Mouse (Mus musculus): ENCODE measurements around the gene Fetub.
"Not testable (repeated sequence)": the region's sequence is repeated elsewhere in the genome, so short reads cannot be mapped to it uniquely, and the experiment has no call there.

Gene Fetub

DNA sequence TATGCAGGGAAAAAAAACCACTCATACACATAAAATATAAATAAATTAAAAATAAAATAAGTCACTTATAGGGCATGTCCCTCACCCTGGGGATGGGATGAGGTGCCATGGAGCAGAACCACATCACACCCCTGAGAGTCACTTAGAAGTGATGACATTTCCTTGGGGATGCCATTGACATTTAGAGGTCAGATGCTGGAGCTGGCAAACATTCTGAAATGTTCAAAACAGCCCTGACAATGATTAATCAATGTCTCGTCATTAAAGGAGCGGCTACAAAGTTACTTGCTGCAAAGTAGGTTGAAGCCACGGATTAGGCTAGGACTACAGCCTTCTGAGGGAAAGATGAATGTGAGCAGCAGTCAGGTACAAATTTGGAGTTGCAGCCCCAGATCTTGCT, 16.8 kb upstream of the Fetub start:
- ATAC-seq (ENCODE audit: insufficient number of reproducible peaks, low FRiP score, low TSS enrichment), result no peak

DNA sequence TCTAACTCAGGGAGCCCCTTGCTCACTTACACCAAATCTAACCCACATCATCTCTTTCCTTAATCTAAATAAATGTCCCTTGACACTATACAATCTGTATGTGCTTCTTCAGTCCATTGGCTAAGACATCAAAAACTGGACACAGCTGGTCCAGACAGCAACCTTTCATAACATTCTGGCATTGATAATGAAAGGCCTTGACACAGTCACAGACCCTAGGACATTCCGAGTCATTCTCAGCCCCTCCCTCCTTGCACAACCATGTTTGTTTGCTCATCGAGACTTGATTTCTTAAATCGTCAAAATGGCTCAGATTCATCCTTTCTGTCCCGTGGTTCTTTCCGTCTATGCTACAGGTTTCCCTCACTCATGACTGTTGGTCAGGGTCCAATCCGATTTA, 8.8 kb upstream of the Fetub start:
- no peak for ATAC-seq (ENCODE audit: insufficient number of reproducible peaks, low FRiP score, low TSS enrichment)

DNA sequence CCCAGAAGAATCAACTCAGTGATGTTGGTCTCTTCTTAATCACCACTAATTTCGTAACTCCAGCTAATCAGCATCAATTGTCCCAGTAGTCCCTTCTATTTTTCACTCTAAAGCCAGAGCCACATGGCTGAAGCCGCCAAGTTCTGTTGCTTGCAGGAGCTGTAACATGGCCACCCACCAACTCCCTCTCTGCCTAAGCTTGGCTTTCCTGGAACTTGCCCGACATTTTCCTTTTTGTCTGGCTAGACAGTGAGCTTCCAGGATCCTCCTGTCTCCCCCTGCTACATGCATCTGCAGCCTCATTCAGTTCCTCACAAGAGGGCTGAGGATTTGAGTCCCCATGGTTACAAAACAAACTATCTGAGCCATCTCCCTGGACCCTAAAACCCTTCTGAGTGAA, 6.1 kb upstream of the Fetub start:
- ATAC-seq (ENCODE audit: insufficient number of reproducible peaks, low FRiP score, low TSS enrichment), result no peak

DNA sequence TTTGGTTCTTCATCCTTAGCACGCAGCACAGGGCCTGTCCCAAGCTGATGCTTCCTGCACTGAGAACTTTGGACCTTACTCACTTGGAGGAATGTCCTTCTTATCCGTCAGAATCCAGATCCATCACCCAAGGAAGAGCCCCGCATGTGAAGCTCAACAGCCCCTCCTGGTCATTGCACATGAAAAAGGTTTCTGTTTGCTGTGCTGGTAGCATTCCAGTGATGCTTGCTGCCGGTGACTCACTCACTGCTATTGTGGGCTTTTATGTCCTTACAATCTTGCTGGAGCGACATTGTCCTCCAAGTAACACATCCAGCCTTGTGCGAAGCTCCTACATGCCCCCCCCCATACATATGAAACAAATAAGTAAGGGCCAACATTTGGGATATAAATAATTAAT, 5.2 kb upstream of the Fetub start:
- ATAC-seq (ENCODE audit: insufficient number of reproducible peaks, low FRiP score, low TSS enrichment), result no peak

DNA sequence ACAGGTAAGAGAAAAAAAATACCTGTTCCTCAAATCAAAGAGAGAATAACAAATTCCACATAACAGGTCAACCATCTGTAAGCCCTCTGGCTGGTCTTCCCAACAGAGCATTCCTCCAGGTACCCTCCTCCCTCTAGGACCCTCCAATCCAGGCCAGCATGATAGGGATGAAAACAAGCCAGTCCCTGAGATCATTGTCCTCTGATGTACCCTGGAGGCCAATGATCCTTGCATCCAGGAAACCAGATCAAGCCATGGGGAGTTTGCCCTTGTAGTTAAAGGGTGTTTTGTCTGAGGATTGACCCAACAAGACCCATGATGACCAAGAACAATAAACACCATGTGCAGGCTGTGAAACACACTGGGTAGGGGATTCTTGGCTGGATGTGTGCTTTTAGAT, 3.9 kb upstream of the Fetub start:
- no peak for ATAC-seq (ENCODE audit: insufficient number of reproducible peaks, low FRiP score, low TSS enrichment)

DNA sequence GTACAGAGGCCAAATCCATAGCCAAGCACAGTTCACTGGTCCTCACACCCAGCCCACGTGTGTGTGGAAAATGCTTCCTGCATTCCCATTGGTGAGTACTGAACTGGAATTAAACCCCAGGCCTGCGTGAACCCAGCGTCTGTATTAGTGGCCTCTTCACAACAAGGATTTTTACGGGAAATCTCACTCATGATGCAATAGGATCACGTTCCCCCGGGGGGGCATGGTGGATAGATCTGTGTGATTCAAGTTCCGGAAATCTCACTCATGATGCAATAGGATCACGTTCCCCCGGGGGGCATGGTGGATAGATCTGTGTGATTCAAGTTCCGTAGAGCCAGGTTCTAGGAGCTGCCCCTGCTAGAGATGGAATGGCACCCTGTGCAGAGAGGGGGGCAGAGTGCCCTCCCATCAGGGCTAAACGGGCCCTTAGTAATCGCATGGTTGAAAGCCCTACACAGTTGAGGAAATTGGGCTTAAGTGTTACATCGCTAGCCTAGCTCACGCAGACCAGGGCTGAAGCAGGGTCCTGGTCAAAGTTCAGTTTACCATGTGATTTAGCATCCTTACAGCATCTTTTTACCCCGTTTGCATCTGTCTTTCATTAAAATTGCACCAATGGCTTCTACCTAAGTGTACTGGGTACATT, 654 bp downstream of the Fetub start:
- no peak for ATAC-seq (ENCODE audit: insufficient number of reproducible peaks, low FRiP score, low TSS enrichment)

DNA sequence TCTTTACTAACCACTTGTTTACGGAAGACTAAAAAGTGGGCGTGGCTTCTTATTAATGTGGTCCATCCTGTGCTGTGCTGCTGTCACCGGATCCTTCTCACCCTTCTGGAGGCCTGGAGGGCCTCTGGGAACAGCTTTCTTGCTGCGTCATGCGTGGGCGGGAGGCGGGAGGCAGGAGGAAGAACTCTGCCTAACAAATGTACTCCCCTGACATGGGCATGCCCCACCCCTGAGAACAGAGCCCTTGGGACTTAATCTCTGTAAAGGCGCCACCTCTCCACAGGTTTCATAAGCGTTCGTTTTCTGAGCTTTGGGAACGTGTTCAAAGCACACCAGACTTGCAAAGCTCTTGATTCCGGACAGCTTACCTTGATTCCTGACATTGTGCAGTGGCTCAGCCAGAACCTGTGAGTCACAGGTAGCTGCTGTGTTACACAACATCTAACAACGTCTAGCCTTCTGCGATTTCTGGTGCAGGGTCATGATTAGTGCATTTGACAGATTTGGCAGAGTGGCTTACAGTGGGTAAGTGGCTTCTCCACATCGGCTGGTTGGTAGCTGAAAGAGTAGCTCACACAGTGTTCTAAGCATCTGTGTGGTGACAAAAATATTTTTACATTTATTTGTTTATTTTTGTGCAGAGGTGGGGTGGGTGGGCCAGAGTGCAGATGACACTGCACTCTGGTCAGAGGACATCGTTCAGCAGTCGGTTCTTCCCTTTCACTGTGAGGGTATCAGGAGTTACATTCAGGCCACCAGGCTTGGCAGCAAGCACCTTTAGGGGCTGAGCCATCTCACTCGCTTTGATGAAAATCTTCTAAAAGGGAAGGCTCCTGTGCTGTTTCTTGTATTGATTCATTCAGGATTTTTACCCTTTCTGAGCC, 2.1 kb downstream of the Fetub start:
- ATAC-seq (ENCODE audit: insufficient number of reproducible peaks, low FRiP score, low TSS enrichment), result no peak

DNA sequence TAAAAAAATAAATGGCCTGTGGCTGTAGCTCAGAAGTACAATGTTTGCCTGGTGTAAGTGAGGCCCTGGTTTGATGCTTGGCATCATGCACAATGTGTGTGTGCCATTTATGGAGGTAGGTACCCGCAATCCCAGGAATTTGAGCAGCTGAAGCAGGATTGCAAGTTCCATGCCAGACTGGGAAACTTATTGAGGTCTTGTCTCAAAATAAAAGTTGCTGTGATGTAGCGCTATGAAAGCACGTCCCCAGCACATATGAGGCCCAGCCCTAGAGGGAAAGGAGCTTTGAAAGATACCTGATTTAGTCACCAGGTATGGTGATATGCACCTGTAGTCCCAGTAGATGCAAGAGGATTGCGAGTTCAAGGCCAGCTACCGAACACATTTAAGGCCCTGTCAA, 3.6 kb downstream of the Fetub start:
- ATAC-seq (ENCODE audit: insufficient number of reproducible peaks, low FRiP score, low TSS enrichment), result no peak

DNA sequence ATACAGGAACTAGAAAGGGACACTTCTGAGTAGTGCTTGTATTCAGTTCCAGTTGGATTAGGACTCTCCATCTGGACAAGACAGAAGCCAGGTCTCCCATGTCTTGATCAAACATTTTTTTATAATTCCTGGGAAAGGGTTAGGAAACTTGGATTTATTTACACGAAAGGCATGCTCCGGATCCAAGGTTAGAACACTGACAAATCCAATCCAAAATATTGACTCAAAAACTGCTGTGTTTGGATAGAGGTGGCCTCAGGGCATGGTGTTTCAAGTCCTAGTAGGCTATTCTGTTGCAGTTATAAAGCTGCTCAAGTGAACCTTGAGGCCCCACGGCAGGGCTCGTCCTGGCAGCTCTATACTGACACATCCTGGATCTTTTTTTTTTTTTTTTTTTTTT, 4.3 kb downstream of the Fetub start:
- no peak for ATAC-seq (ENCODE audit: insufficient number of reproducible peaks, low FRiP score, low TSS enrichment)

DNA sequence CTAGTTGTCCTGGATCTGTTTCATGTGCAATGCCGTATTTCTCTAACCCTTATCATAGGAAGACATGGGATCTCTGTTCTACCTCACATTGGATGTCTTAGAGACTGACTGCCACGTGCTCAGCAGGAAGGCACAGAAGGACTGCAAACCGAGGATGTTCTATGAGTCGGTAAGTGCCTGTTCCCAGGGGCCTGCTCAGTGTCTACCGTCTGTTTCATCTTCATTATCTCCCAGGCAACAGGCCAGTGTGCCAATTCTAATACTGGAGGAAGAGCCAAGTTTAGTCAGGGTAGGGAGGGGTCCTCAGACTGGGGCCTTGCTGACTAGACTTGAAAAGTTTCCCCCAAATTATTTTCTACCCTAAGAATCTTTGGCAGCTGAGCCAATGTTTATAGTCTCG, 11.4 kb downstream of the Fetub start:
- ATAC-seq (ENCODE audit: insufficient number of reproducible peaks, low FRiP score, low TSS enrichment), result no peak

DNA sequence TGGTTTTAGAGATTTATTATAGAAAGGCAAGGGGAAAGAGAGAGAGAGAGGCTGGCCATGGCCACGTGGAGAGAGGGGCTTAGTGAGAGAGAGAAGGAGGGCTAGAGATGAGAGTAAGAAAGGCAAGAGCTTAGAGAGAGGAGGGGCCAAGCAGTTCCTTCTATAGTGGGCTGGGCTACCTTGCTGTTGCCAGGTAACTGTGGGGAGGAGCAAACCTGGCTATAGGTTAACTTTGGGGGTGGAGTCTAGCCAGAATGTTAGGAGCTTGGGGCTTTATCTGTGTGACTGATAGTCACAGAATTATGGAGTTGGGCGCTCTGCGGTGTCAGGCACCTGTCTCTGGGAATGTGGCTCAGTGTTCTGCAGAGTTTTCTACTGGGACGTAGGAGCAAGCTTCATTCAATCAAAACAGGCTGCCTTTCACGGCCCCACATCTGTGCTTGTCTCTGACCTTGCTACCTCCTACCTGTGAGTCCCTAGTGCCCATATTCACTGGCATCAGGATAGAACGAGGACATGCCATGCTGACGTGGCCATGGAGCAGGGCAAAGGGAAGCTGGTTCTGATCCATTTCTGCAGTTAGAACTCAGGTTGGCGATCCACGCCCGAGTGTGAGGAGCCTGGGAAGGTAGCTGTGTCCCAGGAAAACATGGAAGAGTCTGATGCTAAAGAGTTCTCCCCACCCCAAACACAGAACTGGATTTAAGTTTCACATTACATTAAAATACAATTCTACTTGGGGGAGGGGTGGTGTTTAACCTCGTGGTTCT, 13.5 kb downstream of the Fetub start:
- no peak for ATAC-seq (ENCODE audit: insufficient number of reproducible peaks, low FRiP score, low TSS enrichment)

DNA sequence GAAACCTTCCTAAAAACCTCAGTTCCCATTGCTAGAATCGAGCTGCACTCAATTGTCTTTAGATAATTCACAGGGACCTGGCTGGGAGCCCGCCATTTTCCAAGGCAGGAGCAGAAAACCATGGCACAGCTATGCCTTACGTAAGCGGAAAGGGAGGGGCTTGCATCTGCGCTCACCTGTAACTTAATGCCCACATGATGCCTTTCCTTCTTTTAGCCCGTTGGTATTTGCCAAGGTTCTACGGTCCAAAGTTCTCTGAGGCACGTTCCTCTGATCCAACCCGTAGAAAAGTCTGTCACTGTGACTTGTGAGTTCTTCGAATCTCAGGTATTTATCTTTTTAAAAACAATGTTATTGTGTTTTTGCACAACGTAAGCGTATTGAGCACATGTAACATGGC, 19.5 kb downstream of the Fetub start:
- no peak for ATAC-seq (ENCODE audit: insufficient number of reproducible peaks, low FRiP score, low TSS enrichment)

DNA sequence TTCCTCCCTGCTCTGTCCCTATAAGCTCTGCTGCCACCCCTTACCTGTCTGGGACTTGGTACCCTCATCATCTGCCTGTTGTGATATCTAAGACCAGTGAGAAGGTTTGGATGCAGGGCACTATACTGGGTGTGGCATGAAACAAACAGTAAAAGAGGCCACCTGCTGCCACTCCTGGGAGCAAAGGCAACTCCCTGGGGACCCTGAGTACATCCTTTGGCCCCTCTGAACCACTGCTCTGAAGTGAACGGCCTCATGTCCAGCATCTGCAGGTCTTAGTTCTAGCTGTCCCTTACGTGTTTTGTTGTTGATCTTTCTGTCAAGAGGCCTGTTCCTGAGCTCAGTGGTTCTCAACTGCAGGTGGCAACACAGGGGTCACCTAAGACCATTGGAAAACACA, 20.4 kb downstream of the Fetub start:
- no peak for ATAC-seq (ENCODE audit: insufficient number of reproducible peaks, low FRiP score, low TSS enrichment)

DNA sequence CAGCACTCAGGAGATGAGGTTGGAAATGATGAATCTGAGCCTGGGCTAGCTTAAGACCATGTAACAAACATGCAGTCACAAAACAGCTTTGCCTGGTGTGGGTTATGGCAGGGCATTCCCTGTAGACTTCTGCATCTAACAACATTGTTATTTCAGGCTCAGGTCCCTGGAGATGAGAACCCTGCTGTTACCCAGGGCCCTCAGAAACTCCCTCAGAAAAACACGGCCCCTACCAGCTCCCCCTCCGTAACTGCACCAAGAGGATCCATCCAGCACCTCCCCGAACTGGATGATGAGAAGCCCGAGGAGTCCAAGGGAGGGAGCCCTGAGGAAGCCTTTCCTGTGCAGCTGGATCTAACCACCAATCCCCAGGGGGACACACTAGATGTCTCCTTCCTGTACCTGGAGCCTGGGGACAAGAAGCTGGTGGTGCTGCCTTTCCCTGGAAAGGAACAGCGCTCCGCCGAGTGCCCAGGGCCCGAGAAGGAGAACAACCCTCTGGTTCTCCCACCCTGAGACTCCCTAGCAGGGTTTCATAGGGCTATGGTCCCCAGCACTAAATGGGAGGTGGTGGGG, 21.1 kb downstream of the Fetub start:
- ATAC-seq (ENCODE audit: insufficient number of reproducible peaks, low FRiP score, low TSS enrichment), result no peak

DNA sequence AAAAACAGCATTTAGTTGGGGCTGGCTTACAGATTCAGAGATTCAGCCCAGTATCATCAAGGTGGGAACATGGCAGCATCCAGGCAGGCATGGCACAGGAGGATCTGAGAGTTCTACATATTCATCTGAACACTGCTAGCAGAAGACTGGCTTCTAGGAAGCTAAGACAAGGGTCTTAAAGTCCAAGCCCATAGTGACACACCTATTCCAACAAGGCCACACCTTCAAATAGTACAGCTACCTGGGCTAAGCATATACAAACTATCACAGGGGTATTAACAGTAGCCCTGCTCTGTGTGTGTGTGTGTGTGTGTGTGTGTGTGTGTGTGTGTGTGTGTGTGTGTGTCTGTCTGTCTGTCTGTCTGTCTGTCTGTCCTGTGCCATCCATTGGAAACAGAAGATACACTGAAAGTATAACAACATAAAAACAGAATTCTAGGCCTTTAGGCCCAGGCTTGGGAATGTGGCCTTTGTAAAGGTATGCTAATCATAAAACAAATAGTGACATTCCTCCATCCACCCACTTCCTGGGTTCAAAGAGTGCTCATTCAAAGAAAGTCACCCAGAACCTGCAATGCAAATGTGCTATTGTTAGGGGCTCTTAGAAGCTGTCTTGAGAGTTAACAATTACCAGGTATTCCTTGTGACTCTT, 23.8 kb downstream of the Fetub start:
- not testable (repeated sequence) for ATAC-seq (ENCODE audit: insufficient number of reproducible peaks, low FRiP score, low TSS enrichment)

DNA sequence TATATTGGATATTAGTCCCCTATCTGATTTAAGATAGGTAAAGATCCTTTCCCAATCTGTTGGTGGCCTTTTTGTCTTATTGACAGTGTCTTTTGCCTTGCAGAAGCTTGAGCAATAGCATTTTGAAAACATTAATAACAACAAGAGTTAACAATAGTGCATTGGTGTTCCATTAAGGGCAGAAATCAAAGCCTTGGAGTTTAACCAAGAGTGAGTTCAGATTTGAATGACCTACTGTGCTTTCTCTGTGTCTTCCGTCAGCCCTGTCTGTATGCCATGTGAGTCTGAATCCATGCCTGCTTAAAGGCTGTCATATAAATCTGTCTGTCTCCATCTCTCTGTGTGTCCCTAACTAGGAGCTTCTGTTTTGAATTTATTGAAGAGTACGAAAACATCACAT, 29.2 kb downstream of the Fetub start:
- no peak for ATAC-seq (ENCODE audit: insufficient number of reproducible peaks, low FRiP score, low TSS enrichment)

DNA sequence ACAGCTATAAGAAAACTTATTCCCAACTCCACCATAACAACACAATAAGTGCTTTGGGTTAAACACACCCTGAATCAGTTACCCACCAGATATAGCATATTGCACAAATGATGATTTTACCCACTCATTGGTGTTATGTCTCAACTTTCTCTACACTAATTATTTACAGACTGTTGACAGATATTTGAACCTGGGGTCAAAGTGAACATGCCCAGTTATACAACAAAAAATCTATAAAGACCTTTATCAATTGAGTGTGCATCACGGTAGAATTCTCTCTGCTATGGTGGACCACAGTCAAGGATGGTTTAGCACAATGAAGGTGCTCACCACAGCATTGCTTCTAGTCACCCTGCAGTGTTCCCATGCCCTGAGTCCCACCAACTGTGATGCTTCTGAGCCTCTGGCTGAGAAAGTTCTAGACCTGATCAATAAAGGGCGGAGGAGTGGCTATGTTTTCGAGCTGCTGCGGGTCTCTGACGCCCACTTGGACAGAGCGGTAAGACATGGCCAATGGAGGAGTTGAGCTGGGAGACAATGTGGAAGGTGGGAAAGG, 32.8 kb downstream of the Fetub start, which contains the start of gene Hrg:
Gene Hrg, plus strand, starts transcription at position 233 of the 556 bp plus-strand sequence.
- ATAC-seq (ENCODE audit: insufficient number of reproducible peaks, low FRiP score, low TSS enrichment), result no peak

DNA sequence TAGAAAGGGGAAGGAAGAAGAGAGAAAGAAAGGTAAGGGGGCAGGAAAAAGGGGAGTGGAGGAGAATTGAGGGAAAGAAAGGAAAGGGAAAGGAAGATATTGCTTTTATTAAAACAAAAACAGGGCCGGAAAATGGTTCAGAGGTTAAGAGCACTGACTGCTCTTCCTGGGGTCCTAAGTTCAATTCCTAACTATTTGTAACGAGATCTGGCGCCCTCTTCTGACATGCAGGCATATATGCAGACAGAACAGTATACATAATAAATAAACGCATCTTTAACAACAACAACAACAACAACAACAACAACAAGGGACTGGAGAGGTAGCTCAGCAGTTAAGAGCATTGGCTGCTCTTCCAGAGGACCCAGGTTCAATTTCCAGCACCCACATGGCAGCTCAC, 34.9 kb downstream of the Fetub start:
- no peak for ATAC-seq (ENCODE audit: insufficient number of reproducible peaks, low FRiP score, low TSS enrichment)

DNA sequence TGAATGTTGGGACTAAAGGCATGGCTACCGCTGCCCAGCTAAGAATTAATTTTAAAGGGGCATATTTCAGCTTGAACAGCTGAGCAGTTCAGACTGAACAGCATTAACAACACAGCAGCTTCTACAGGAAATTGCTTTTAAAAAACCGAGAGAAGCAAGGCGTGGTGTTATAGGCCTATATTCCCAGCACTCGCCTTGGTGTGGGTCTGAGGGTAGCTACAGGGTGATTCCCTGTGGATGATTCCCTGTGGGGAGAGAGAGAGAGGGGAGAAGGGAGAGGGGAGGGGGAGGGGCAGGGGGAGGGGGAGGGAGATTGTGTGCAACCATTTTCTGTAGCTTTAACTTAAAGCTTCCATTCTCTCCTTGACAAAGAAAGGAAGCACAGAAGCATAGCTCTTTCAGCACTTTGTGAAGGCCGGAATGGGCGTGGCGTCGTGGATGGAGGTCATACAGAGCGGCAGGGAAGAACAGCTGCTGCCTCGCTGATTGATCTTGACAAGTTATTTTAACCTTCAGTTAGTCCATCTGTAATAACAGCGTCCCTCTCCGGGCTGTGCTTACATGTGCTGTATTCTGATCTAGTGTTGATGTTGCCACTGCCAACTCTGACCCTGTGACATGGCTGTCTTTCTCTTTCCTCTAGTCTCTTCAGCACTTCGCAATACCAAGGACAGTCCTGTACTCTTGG, 37.4 kb downstream of the Fetub start:
- ATAC-seq (ENCODE audit: insufficient number of reproducible peaks, low FRiP score, low TSS enrichment), result no peak

DNA sequence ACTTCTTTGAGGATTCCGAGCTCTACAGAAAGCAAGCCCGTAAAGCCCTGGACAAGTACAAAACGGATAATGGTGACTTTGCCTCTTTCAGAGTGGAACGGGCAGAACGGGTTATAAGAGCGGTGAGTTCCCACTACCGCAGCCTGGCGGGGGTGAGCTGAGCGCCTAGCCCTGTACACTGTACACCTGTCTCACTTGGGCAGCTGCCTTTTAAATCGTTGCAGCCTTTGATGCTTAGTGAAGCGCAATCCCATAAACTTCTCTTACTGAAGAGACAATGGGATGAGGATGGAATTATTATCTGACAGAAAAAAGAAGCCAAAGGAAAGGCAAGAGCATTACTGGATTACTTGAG, 37.9 kb downstream of the Fetub start:
- ATAC-seq (ENCODE audit: insufficient number of reproducible peaks, low FRiP score, low TSS enrichment), result no peak

Measured in cerebellum, adult (tissue).